Mouse (Mus musculus) forebrain, embryonic 12.5 days (tissue): ENCODE results near the gene Efcab8. TPM values are rescaled to one million over a fixed set of nuclear protein-coding genes. Genes with fewer than 3 reads are reported as not detected.

ENCODE experiments used
- ATAC-seq: fragments of 200-750 bp; cut with Nextera tagmentation; 2 replicates; pipeline ENCODE4 v1.8.0; 2017; ENCODE audit warnings: moderate TSS enrichment; ENCODE audit not compliant: low FRiP score
- H3K27ac ChIP-seq: fragments of 300-500 bp; sonication (generic); 2 replicates; pipeline ENCODE4 v1.5.1; 2016; ENCODE audit warnings: mild to moderate bottlenecking
- H3K27me3 ChIP-seq: fragments of 300-500 bp; sonication (generic); 2 replicates; pipeline ENCODE4 v1.6.1; 2016; ENCODE audit warnings: mild to moderate bottlenecking
- H3K36me3 ChIP-seq: fragments of 300-500 bp; sonication (generic); replicated peaks from 2 replicates; pipeline ENCODE4 v1.6.1; 2016; ENCODE audit warnings: mild to moderate bottlenecking
- H3K4me1 ChIP-seq: fragments of 300-500 bp; sonication (generic); 2 replicates; pipeline ENCODE4 v1.6.1; 2016
- H3K4me2 ChIP-seq: fragments of 300-500 bp; sonication (generic); 2 replicates; pipeline ENCODE4 v1.6.1; 2016; ENCODE audit warnings: mild to moderate bottlenecking, moderate library complexity
- H3K4me3 ChIP-seq: fragments of 300-500 bp; sonication (generic); replicated peaks from 2 replicates; pipeline ENCODE4 v1.5.1; 2016; ENCODE audit warnings: mild to moderate bottlenecking
- H3K9ac ChIP-seq: fragments of 300-500 bp; sonication (generic); 2 replicates; pipeline ENCODE4 v1.6.1; 2016; ENCODE audit warnings: mild to moderate bottlenecking
- H3K9me3 ChIP-seq: fragments of 300-500 bp; sonication (generic); 2 replicates; pipeline ENCODE4 v1.6.1; 2016
- WGBS: fragments of 180-500 bp; shearing (Covaris S2); methylation state at CpG from one replicate; pipeline ENCODE4 v1.1.7; 2016; 5-methylcytosine and 5-hydroxymethylcytosine counted together
- polyA plus RNA-seq: library from polyadenylated mRNA; unstranded; fragments of >200 nt; fragmentation: Nextera tagmentation; extraction: Ambion mirVana; gene quantifications from 2 replicates; pipeline ENCODE4 v1.2.1, GENCODE M21; 2016

The Efcab8 gene
- polyA plus RNA-seq: not detected in 2 replicates

- H3K36me3 ChIP-seq: no peaks in the 10 kb centered on the region
- 57% methylated on average over 12 of the region's 12 CpGs for WGBS
- peaks cover 6% of the 10 kb centered on the region; the same call in 1 of the 2 replicates for H3K27me3 ChIP-seq
- peaks cover 11% of the 10 kb centered on the region for H3K4me1 ChIP-seq
- no peak for ATAC-seq
- H3K9ac ChIP-seq: 0 out of 2 replicates have a peak within 1 kb of the TSS, but pooled peaks have one; percentile 29
- H3K27ac ChIP-seq: no peak within 1 kb of the TSS
- H3K9me3 ChIP-seq: no peaks in the 10 kb centered on the region
- H3K4me3 ChIP-seq: peak within 1 kb of the TSS; percentile 29
- H3K4me2 ChIP-seq: peak within 1 kb of the TSS; percentile 54
These were observed at the start of gene Efcab8 for GRCm38 (mm10) chr2:153779394-153779981. Gene Efcab8, plus strand, starts transcription at chr2:153779931.

GRCm38 (mm10) chr2:153734033-153734432, 45.7 kb upstream of the Efcab8 start:
- WGBS: 86% methylated on average over 4 of the region's 4 CpGs
- H3K9me3 ChIP-seq: no peaks in the 10 kb centered on the region
- no peak overlapping the region for H3K4me2 ChIP-seq
- no peak overlapping the region for H3K27ac ChIP-seq
- no peaks in the 10 kb centered on the region for H3K36me3 ChIP-seq
- no peak overlapping the region for H3K9ac ChIP-seq
- no peak overlapping the region for H3K4me3 ChIP-seq
- H3K27me3 ChIP-seq: no peaks in the 10 kb centered on the region
- no peak for ATAC-seq
- H3K4me1 ChIP-seq: no peaks in the 10 kb centered on the region

GRCm38 (mm10) chr2:153740500-153741436, 39.0 kb upstream of the Efcab8 start, which contains the start of gene Mapre1:
Gene Mapre1, plus strand, starts transcription at chr2:153741274.
- H3K4me1 ChIP-seq: peaks cover 30% of the 10 kb centered on the region
- peak within 1 kb of the TSS; percentile 85 for H3K4me3 ChIP-seq
- peak within 1 kb of the TSS; percentile 88 for H3K4me2 ChIP-seq
- H3K36me3 ChIP-seq: peaks cover 6% of the 10 kb centered on the region; the same call in 1 of the 2 replicates
- H3K27me3 ChIP-seq: no peaks in the 10 kb centered on the region
- H3K9me3 ChIP-seq: no peaks in the 10 kb centered on the region
- H3K27ac ChIP-seq: peak within 1 kb of the TSS; percentile 90
- 11% methylated on average over 58 of the region's 58 CpGs for WGBS
- peak; percentile 99 for ATAC-seq
- peak within 1 kb of the TSS; percentile 93 for H3K9ac ChIP-seq

- H3K27me3 ChIP-seq: no peaks in the 10 kb centered on the region
- whole genome bisulfite sequencing: 2% methylated on average over 52 of the region's 56 CpGs
- peak overlapping the region; percentile 85 for H3K4me3 ChIP-seq
- H3K36me3 ChIP-seq: peaks cover 14% of the 10 kb centered on the region; the same call in 1 of the 2 replicates
- H3K27ac ChIP-seq: peak overlapping the region; percentile 90
- H3K4me1 ChIP-seq: peaks cover 34% of the 10 kb centered on the region
- peak overlapping the region; percentile 93 for H3K9ac ChIP-seq
- peak overlapping the region; percentile 88 for H3K4me2 ChIP-seq
- ATAC-seq: peak; percentile 79
- no peaks in the 10 kb centered on the region for H3K9me3 ChIP-seq
These were observed 38.2 kb upstream of the Efcab8 start for GRCm38 (mm10) chr2:153741437-153742065.

GRCm38 (mm10) chr2:153747994-153748393, 31.7 kb upstream of the Efcab8 start:
- Histone ChIP-seq H3K4me2 (no peak overlapping the region), H3K4me1 (peaks cover 21% of the 10 kb centered on the region), H3K27ac (no peak overlapping the region), H3K9ac (no peak overlapping the region), H3K4me3 (no peak overlapping the region), H3K9me3 (no peaks in the 10 kb centered on the region), H3K36me3 (peaks cover 45% of the 10 kb centered on the region), H3K27me3 (no peaks in the 10 kb centered on the region)
- ATAC-seq: no peak

- no peak overlapping the region for H3K4me2 ChIP-seq
- H3K27ac ChIP-seq: no peak overlapping the region
- no peak overlapping the region for H3K4me3 ChIP-seq
- H3K9ac ChIP-seq: no peak overlapping the region
- H3K4me1 ChIP-seq: 0 out of 2 replicates have a peak, but pooled peaks cover 8% of the 10 kb centered on the region
- WGBS: 94% methylated on average over 2 of the region's 2 CpGs
- no peaks in the 10 kb centered on the region for H3K27me3 ChIP-seq
- no peaks in the 10 kb centered on the region for H3K9me3 ChIP-seq
- H3K36me3 ChIP-seq: peaks cover 46% of the 10 kb centered on the region
- ATAC-seq: no peak
These were observed 29.4 kb upstream of the Efcab8 start for GRCm38 (mm10) chr2:153750363-153750762.

- no peak for ATAC-seq
- H3K9ac ChIP-seq: no peak overlapping the region
- no peaks in the 10 kb centered on the region for H3K9me3 ChIP-seq
- H3K27me3 ChIP-seq: no peaks in the 10 kb centered on the region
- no peak overlapping the region for H3K4me2 ChIP-seq
- H3K4me3 ChIP-seq: no peak overlapping the region
- 95% methylated on average over 5 of the region's 5 CpGs for WGBS
- H3K36me3 ChIP-seq: peaks cover 94% of the 10 kb centered on the region
- no peak overlapping the region for H3K27ac ChIP-seq
- H3K4me1 ChIP-seq: no peaks in the 10 kb centered on the region
These were observed 17.6 kb upstream of the Efcab8 start for GRCm38 (mm10) chr2:153762121-153762520.

GRCm38 (mm10) chr2:153767484-153767883, 12.2 kb upstream of the Efcab8 start:
- no peak overlapping the region for H3K27ac ChIP-seq
- no peak for ATAC-seq
- H3K4me3 ChIP-seq: no peak overlapping the region
- H3K9ac ChIP-seq: no peak overlapping the region
- no peaks in the 10 kb centered on the region for H3K9me3 ChIP-seq
- 54% methylated on average over 6 of the region's 6 CpGs for WGBS
- H3K36me3 ChIP-seq: peaks cover 63% of the 10 kb centered on the region
- no peak overlapping the region for H3K4me2 ChIP-seq
- H3K27me3 ChIP-seq: no peaks in the 10 kb centered on the region
- H3K4me1 ChIP-seq: no peaks in the 10 kb centered on the region

- peaks cover 62% of the 10 kb centered on the region for H3K36me3 ChIP-seq
- H3K27ac ChIP-seq: no peak overlapping the region
- no peaks in the 10 kb centered on the region for H3K27me3 ChIP-seq
- H3K4me2 ChIP-seq: no peak overlapping the region
- H3K9ac ChIP-seq: no peak overlapping the region
- no peaks in the 10 kb centered on the region for H3K9me3 ChIP-seq
- H3K4me3 ChIP-seq: no peak overlapping the region
- ATAC-seq: no peak
- 87% methylated on average over 2 of the region's 2 CpGs for WGBS
- no peaks in the 10 kb centered on the region for H3K4me1 ChIP-seq
These were observed 10.8 kb upstream of the Efcab8 start for GRCm38 (mm10) chr2:153768881-153769280.

GRCm38 (mm10) chr2:153772950-153773349, 6.8 kb upstream of the Efcab8 start:
- H3K4me3 ChIP-seq: no peak overlapping the region
- no peak overlapping the region for H3K4me2 ChIP-seq
- whole genome bisulfite sequencing: 88% methylated on average over 4 of the region's 4 CpGs
- H3K27ac ChIP-seq: no peak overlapping the region
- no peaks in the 10 kb centered on the region for H3K9me3 ChIP-seq
- H3K9ac ChIP-seq: no peak overlapping the region
- no peaks in the 10 kb centered on the region for H3K4me1 ChIP-seq
- no peaks in the 10 kb centered on the region for H3K27me3 ChIP-seq
- H3K36me3 ChIP-seq: peaks cover 31% of the 10 kb centered on the region
- no peak for ATAC-seq

- Histone ChIP-seq H3K4me2 (no peak overlapping the region), H3K27ac (no peak overlapping the region), H3K27me3 (peaks cover 4% of the 10 kb centered on the region; the same call in 1 of the 2 replicates), H3K9me3 (no peaks in the 10 kb centered on the region), H3K4me1 (peaks cover 11% of the 10 kb centered on the region), H3K9ac (no peak overlapping the region), H3K36me3 (peaks cover 22% of the 10 kb centered on the region), H3K4me3 (no peak overlapping the region)
- WGBS: 96% methylated on average over 4 of the region's 4 CpGs
- no peak for ATAC-seq
These were observed 4.3 kb upstream of the Efcab8 start for GRCm38 (mm10) chr2:153775472-153775871.
